Mouse (Mus musculus) liver, embryonic 14.5 days (tissue): ENCODE data around the gene Vmn1r36. TPM values are rescaled to one million over a fixed set of nuclear protein-coding genes. Genes with fewer than 3 reads are reported as not detected.
"Not testable (repeated sequence)": the region's sequence is repeated elsewhere in the genome, so short reads cannot be mapped to it uniquely, and the experiment has no call there.

Experiments
- ATAC-seq: fragments of 200-750 bp; cut with Nextera tagmentation; 2 replicates; pipeline ENCODE4 v1.8.0; 2017; ENCODE audit warnings: moderate number of reproducible peaks, mild to moderate bottlenecking, moderate library complexity; ENCODE audit not compliant: insufficient read depth
- DNase-seq, 3 experiments: peaks; one replicate each; pipeline ENCODE4 v3.0.0-alpha.2; 2012 to 2013; ENCODE audit warnings: low read depth in 3 of 3, low spot score in 3 of 3
- H3K27ac ChIP-seq: fragments of 300-500 bp; sonication (generic); 2 replicates; pipeline ENCODE4 v1.5.1; 2014; ENCODE audit warnings: moderate library complexity, mild to moderate bottlenecking, control low read depth, inconsistent platforms
- H3K27me3 ChIP-seq: fragments of 300-500 bp; sonication (generic); 2 replicates; pipeline ENCODE4 v1.6.1; 2014; ENCODE audit warnings: mild to moderate bottlenecking, low read length, moderate library complexity; ENCODE audit not compliant: control insufficient read depth, insufficient read depth
- H3K36me3 ChIP-seq: fragments of 300-500 bp; sonication (generic); replicated peaks from 2 replicates; pipeline ENCODE4 v1.6.1; 2014; ENCODE audit warnings: low read depth; ENCODE audit not compliant: control insufficient read depth, insufficient read depth
- H3K4me1 ChIP-seq, 2 experiments: fragments of 200-500 bp in 1 of 2; fragments of 300-500 bp in 1 of 2; sonication (generic) in 1 of 2; replicated peaks; 2 replicates each; pipeline ENCODE4 v1.6.1; 2012 to 2014; ENCODE audit warnings: antibody characterized with exemption in 1 of 2, inconsistent platforms in 1 of 2, low read length in 1 of 2; ENCODE audit not compliant: control insufficient read depth in 2 of 2, insufficient read depth in 2 of 2
- H3K4me2 ChIP-seq: fragments of 300-500 bp; sonication (generic); 2 replicates; pipeline ENCODE4 v1.6.1; 2014; ENCODE audit warnings: low read depth, mild to moderate bottlenecking, control low read depth, moderate library complexity
- H3K4me3 ChIP-seq, 2 experiments: fragments of 200-500 bp in 1 of 2; fragments of 300-500 bp in 1 of 2; sonication (generic) in 1 of 2; 2 replicates each; pipeline ENCODE4 v1.5.1; 2012 to 2014; ENCODE audit warnings: low read depth in 2 of 2, low read length in 2 of 2, mild to moderate bottlenecking in 2 of 2, control low read depth in 1 of 2, inconsistent platforms in 1 of 2, moderate library complexity in 1 of 2; ENCODE audit not compliant: insufficient read depth in 1 of 2
- H3K9ac ChIP-seq: fragments of 300-500 bp; sonication (generic); replicated peaks from 2 replicates; pipeline ENCODE4 v1.6.1; 2014; ENCODE audit warnings: mild to moderate bottlenecking, control low read depth, moderate library complexity
- H3K9me3 ChIP-seq: fragments of 300-500 bp; sonication (generic); 2 replicates; pipeline ENCODE4 v1.6.1; 2016; ENCODE audit warnings: low read length, mixed read lengths; ENCODE audit not compliant: control insufficient read depth
- CTCF ChIP-seq: IDR thresholded peaks from 2 replicates; pipeline ENCODE4 v1.5.1; 2016; ENCODE audit warnings: antibody characterized with exemption, low read depth, control low read depth
- EP300 ChIP-seq: IDR thresholded peaks from 2 replicates; pipeline ENCODE4 v1.6.1; 2016; ENCODE audit warnings: antibody characterized with exemption, low read depth
- WGBS: fragments of 180-500 bp; shearing (Covaris S2); extraction: QIAGEN DNeasy Blood & Tissue Kit; methylation state at CpG from one replicate; pipeline ENCODE4 v1.1.7; 2014; ENCODE audit not compliant: insufficient replicate concordance; 5-methylcytosine and 5-hydroxymethylcytosine counted together
- polyA plus RNA-seq, 2 experiments: library from polyadenylated mRNA; depleted of rRNA in 1 of 2; stranded (reverse) in 1 of 2; unstranded in 1 of 2; fragments of >200 nt; fragmentation: Nextera tagmentation in 1 of 2; extraction: Ambion mirVana in 1 of 2; gene quantifications; 2 replicates each; pipeline versions ENCODE4 v1.2.1 to v1.2.3; 2012 to 2014

Vmn1r36 gene
- polyA plus RNA-seq (2012; rRNA removed) (not detected in 2 replicates), polyA plus RNA-seq (2014; fragmentation: Nextera tagmentation; extraction: Ambion mirVana) (not detected in 2 replicates)

DNA sequence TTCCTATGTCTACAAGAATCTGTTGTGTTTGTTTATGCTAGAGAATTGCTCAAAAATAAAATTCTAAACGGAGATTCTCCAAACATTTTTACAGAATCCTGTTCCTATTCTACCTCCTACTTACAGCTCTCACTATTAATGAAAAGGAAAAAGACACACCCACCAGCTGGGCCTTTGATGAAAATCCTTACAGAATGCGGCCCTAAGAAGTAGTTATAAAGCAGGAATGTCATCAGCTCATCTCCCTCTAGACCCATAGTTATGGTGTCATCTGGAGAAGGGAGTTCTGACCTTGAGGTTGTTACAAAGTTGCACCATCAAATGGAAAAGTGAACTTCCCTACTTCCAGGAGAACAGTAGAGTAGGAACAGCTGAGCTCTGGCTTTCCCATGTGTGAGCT is at the start of gene Vmn1r36:
Gene Vmn1r36, minus strand, starts transcription at position 101 of the 400 bp plus-strand sequence.
- not testable (repeated sequence) for DNase-seq, H3K4me1 ChIP-seq, ATAC-seq, H3K36me3 ChIP-seq, H3K4me3 ChIP-seq, H3K27ac ChIP-seq, H3K4me2 ChIP-seq, H3K27me3 ChIP-seq, H3K9me3 ChIP-seq, H3K9ac ChIP-seq
- WGBS, result 59% methylated on average over 2 of the region's 2 CpGs

DNA sequence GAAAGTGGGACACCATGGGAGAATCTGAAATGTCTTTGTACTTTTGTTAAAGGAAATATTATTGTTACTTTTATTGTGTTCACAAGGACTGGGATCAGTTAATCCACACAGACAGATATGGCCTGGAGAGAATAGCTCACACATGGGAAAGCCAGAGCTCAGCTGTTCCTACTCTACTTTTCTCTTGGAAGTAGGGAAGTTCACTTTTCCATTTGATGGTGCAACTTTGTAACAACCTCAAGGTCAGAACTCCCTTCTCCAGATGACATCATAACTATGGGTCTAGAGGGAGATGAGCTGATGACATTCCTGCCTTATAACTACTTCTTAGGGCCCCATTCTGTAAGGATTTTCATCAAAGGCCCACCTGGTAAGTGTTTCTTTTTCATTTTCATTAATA is 10.1 kb upstream of the Vmn1r36 start, which contains the start of gene Vmn1r37:
Gene Vmn1r37, plus strand, starts transcription at position 301 of the 400 bp plus-strand sequence.
- H3K27ac ChIP-seq, DNase-seq, ATAC-seq, H3K36me3 ChIP-seq, H3K4me2 ChIP-seq, H3K9ac ChIP-seq, H3K9me3 ChIP-seq, H3K4me1 ChIP-seq, H3K27me3 ChIP-seq, H3K4me3 ChIP-seq: not testable (repeated sequence)

DNA sequence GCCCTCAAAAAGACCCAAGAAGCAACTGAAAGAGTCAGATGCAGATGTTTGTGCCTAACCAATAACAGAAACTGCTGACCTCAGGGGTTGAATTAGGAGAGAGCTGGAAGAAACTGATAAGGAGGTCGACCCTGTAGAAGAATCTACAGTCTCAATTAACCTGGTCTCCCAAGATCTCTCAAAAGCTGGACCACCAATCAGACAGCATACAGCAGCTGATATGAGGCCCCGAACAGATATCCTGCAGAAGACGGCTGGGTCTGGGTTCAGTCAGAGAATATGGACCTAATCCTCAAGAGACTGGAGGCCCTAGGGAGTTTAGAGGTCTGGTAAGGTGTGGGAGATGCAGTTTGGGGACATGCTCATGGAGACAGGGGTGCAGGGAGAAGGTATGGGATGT is 5.1 kb downstream of the Vmn1r36 start:
- DNase-seq, result no peak
- no peaks in the 10 kb centered on the region for H3K9me3 ChIP-seq
- no peaks in the 10 kb centered on the region for H3K4me1 ChIP-seq
- no peak overlapping the region for H3K4me3 ChIP-seq
- H3K4me2 ChIP-seq, result no peak overlapping the region
- no peaks in the 10 kb centered on the region for H3K36me3 ChIP-seq
- H3K27ac ChIP-seq, result no peak overlapping the region
- 23% methylated on average over 3 of the region's 3 CpGs for whole genome bisulfite sequencing
- H3K27me3 ChIP-seq, result no peaks in the 10 kb centered on the region
- H3K9ac ChIP-seq, result no peak overlapping the region
- TF ChIP-seq EP300 (0 out of 2 replicates have a peak, but pooled peaks have one; percentile 29), CTCF (no peak)
- peak; percentile 76 for ATAC-seq

- TF ChIP-seq EP300, result no peak
- no peak for TF ChIP-seq CTCF
- Histone ChIP-seq H3K27me3 (no peaks in the 10 kb centered on the region), H3K4me2 (no peak overlapping the region), H3K4me3 (no peak overlapping the region), H3K36me3 (no peaks in the 10 kb centered on the region), H3K9ac (no peak overlapping the region), H3K4me1 (no peaks in the 10 kb centered on the region), H3K9me3 (no peaks in the 10 kb centered on the region), H3K27ac (no peak overlapping the region)
- ATAC-seq (no peak), DNase-seq (no peak)
Measured at GRCm38 (mm10) chr6:66708901-66709300, 10.1 kb downstream of the Vmn1r36 start.

DNA sequence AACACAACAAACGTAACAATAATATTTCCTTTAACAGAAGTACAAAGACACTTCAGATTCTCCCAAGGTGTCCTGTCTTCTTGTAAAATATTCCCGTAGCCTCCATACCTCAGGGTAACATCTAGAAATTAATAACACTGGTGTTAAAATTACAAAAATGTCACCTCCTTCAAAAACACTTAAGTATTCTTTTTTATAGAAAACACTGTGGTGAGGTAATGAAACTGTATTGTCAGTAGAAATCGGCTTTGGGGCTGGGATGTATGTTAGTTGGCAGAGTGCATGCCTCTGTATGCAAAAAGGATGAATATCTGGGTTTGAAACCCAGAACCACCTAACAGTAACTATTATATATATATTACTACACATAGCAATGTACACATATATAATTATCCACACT is 33.2 kb downstream of the Vmn1r36 start, which contains the start of gene Vmn1r35:
Gene Vmn1r35, minus strand, starts transcription at position 101 of the 400 bp plus-strand sequence.
- H3K4me3 ChIP-seq, result no peak within 1 kb of the TSS
- no peaks in the 10 kb centered on the region for H3K4me1 ChIP-seq
- no peak within 1 kb of the TSS for H3K27ac ChIP-seq
- no peaks in the 10 kb centered on the region for H3K27me3 ChIP-seq
- no peak within 1 kb of the TSS for H3K4me2 ChIP-seq
- WGBS, result 51% methylated on average over 3 of the region's 3 CpGs
- no peak for TF ChIP-seq EP300
- TF ChIP-seq CTCF, result no peak
- H3K9ac ChIP-seq, result no peak within 1 kb of the TSS
- ATAC-seq, result no peak
- H3K9me3 ChIP-seq, result no peaks in the 10 kb centered on the region
- H3K36me3 ChIP-seq, result no peaks in the 10 kb centered on the region
- no peak for DNase-seq

Other genes with a start within 250 kb of the Vmn1r36 start
- 28.4 and 49.3 TPM in 2 replicates for gene Mad2l1, start 183.8 kb downstream of the Vmn1r36 start, polyA plus RNA-seq (2012; rRNA removed)
- gene Mad2l1, start 183.8 kb downstream of the Vmn1r36 start, polyA plus RNA-seq (2014; fragmentation: Nextera tagmentation; extraction: Ambion mirVana), result 95.0 and 97.2 TPM in 2 replicates
- 0.01 TPM in 1 of 2 replicates, not detected in the other for gene Vmn1r32, start 159.1 kb downstream of the Vmn1r36 start, polyA plus RNA-seq (2012; rRNA removed)
- gene Vmn1r32, start 159.1 kb downstream of the Vmn1r36 start, polyA plus RNA-seq (2014; fragmentation: Nextera tagmentation; extraction: Ambion mirVana), result 0.04 and 0.06 TPM in 2 replicates
- gene Vmn1r33, start 100.9 kb downstream of the Vmn1r36 start, polyA plus RNA-seq (2012; rRNA removed), result not detected in 2 replicates
- gene Vmn1r33, start 100.9 kb downstream of the Vmn1r36 start, polyA plus RNA-seq (2014; fragmentation: Nextera tagmentation; extraction: Ambion mirVana), result not detected in 2 replicates
- gene Vmn1r34, start 75.3 kb downstream of the Vmn1r36 start, polyA plus RNA-seq (2012; rRNA removed), result not detected in 2 replicates
- gene Vmn1r34, start 75.3 kb downstream of the Vmn1r36 start, polyA plus RNA-seq (2014; fragmentation: Nextera tagmentation; extraction: Ambion mirVana), result not detected in 2 replicates
- gene Vmn1r35, start 33.3 kb downstream of the Vmn1r36 start, polyA plus RNA-seq (2012; rRNA removed), result not detected in 2 replicates
- gene Vmn1r35, start 33.3 kb downstream of the Vmn1r36 start, polyA plus RNA-seq (2014; fragmentation: Nextera tagmentation; extraction: Ambion mirVana), result not detected in 2 replicates
- not detected in 2 replicates for gene Vmn1r37, start 10.2 kb upstream of the Vmn1r36 start, polyA plus RNA-seq (2012; rRNA removed)
- not detected in 2 replicates for gene Vmn1r37, start 10.2 kb upstream of the Vmn1r36 start, polyA plus RNA-seq (2014; fragmentation: Nextera tagmentation; extraction: Ambion mirVana)
- gene Vmn1r38, start 63.5 kb upstream of the Vmn1r36 start, polyA plus RNA-seq (2012; rRNA removed), result not detected in 2 replicates
- gene Vmn1r38, start 63.5 kb upstream of the Vmn1r36 start, polyA plus RNA-seq (2014; fragmentation: Nextera tagmentation; extraction: Ambion mirVana), result not detected in 2 replicates
- gene Vmn1r39, start 91.4 kb upstream of the Vmn1r36 start, polyA plus RNA-seq (2012; rRNA removed), result not detected in 2 replicates
- not detected in 2 replicates for gene Vmn1r39, start 91.4 kb upstream of the Vmn1r36 start, polyA plus RNA-seq (2014; fragmentation: Nextera tagmentation; extraction: Ambion mirVana)
- 6.0 and 11.6 TPM in 2 replicates for gene Gng12, start 177.2 kb upstream of the Vmn1r36 start, polyA plus RNA-seq (2012; rRNA removed)
- gene Gng12, start 177.2 kb upstream of the Vmn1r36 start, polyA plus RNA-seq (2014; fragmentation: Nextera tagmentation; extraction: Ambion mirVana), result 30.6 and 32.5 TPM in 2 replicates